Mouse (Mus musculus) adrenal gland (tissue): ENCODE measurements around the gene Bri3bp.

Source experiments
- microRNA-seq, 2 experiments: library from miRNA; unstranded; fragments of <30 nt; microRNA quantifications; one replicate each; pipeline ENCODE4; 2019

Bri3bp gene

Small RNA genes within 50 kb of the gene (microRNA-seq; reads per million reads assigned to microRNA genes)
- 0 reads per million in 2 experiments for gene Gm27551
